Mouse (Mus musculus) liver, embryonic 16.5 days (tissue): Measurements from ENCODE around the gene Olfr288. TPM values are rescaled to one million over a fixed set of nuclear protein-coding genes. Genes with fewer than 3 reads are reported as not detected.

Source experiments
- ATAC-seq: fragments of 200-750 bp; cut with Nextera tagmentation; 2 replicates; pipeline ENCODE4 v1.8.0; 2017; ENCODE audit warnings: low read depth, mild to moderate bottlenecking, moderate number of reproducible peaks, moderate library complexity
- H3K27ac ChIP-seq: fragments of 300-500 bp; sonication (generic); 2 replicates; pipeline ENCODE4 v1.5.1; 2014; ENCODE audit warnings: mild to moderate bottlenecking, low read length
- H3K27me3 ChIP-seq: fragments of 300-500 bp; sonication (generic); 2 replicates; pipeline ENCODE4 v1.6.1; 2014; ENCODE audit warnings: low read depth, low read length, mixed read lengths; ENCODE audit not compliant: control insufficient read depth, insufficient read depth
- H3K36me3 ChIP-seq: fragments of 300-500 bp; sonication (generic); 2 replicates; pipeline ENCODE4 v1.6.1; 2014; ENCODE audit warnings: mild to moderate bottlenecking; ENCODE audit not compliant: control insufficient read depth, insufficient read depth
- H3K4me1 ChIP-seq: fragments of 300-500 bp; sonication (generic); 2 replicates; pipeline ENCODE4 v1.6.1; 2014; ENCODE audit warnings: low read depth, low read length, mixed read lengths; ENCODE audit not compliant: control insufficient read depth
- H3K4me2 ChIP-seq: fragments of 300-500 bp; sonication (generic); 2 replicates; pipeline ENCODE4 v1.6.1; 2014; ENCODE audit warnings: low read depth, low read length, mixed read lengths
- H3K4me3 ChIP-seq: fragments of 300-500 bp; sonication (generic); 2 replicates; pipeline ENCODE4 v1.5.1; 2014; ENCODE audit warnings: low read depth, mild to moderate bottlenecking, low read length
- H3K9ac ChIP-seq: fragments of 300-500 bp; sonication (generic); 2 replicates; pipeline ENCODE4 v1.6.1; 2014; ENCODE audit warnings: low read depth, low read length
- H3K9me3 ChIP-seq: fragments of 300-500 bp; sonication (generic); replicated peaks from 2 replicates; pipeline ENCODE4 v1.6.1; 2016; ENCODE audit warnings: low read length; ENCODE audit not compliant: control insufficient read depth
- WGBS: fragments of 180-500 bp; shearing (Covaris S2); extraction: QIAGEN DNeasy Blood & Tissue Kit; methylation state at CpG from one replicate; pipeline ENCODE4 v1.1.7; 2014; ENCODE audit not compliant: insufficient replicate concordance; 5-methylcytosine and 5-hydroxymethylcytosine counted together
- polyA plus RNA-seq: library from polyadenylated mRNA; unstranded; fragments of >200 nt; fragmentation: Nextera tagmentation; extraction: Ambion mirVana; gene quantifications from 2 replicates; pipeline ENCODE4 v1.2.1, GENCODE M21; 2015

Olfr288 gene
- polyA plus RNA-seq, 1 experiment from 2014 or later, result not detected

- H3K4me2 ChIP-seq, result no peak overlapping the region
- H3K27me3 ChIP-seq, result no peaks in the 10 kb centered on the region
- no peaks in the 10 kb centered on the region for H3K4me1 ChIP-seq
- H3K9ac ChIP-seq, result no peak overlapping the region
- no peaks in the 10 kb centered on the region for H3K9me3 ChIP-seq
- no peak overlapping the region for H3K4me3 ChIP-seq
- H3K36me3 ChIP-seq, result no peaks in the 10 kb centered on the region
- WGBS, result 40% methylated on average over 7 of the region's 7 CpGs
- ATAC-seq, result no peak
- no peak overlapping the region for H3K27ac ChIP-seq
Observed at GRCm38 (mm10) chr15:98209676-98210075, 14.3 kb upstream of the Olfr288 start.

- no peak for ATAC-seq
- Histone ChIP-seq H3K4me2 (no peak overlapping the region), H3K9me3 (no peaks in the 10 kb centered on the region), H3K9ac (no peak overlapping the region), H3K36me3 (no peaks in the 10 kb centered on the region), H3K27me3 (peaks cover 9% of the 10 kb centered on the region), H3K27ac (no peak overlapping the region), H3K4me1 (peaks cover 8% of the 10 kb centered on the region), H3K4me3 (no peak overlapping the region)
- WGBS, result 53% methylated on average over 4 of the region's 4 CpGs
Observed at GRCm38 (mm10) chr15:98184456-98184855, 10.9 kb downstream of the Olfr288 start.

GRCm38 (mm10) chr15:98181856-98182570 is 13.3 kb downstream of the Olfr288 start:
- Histone ChIP-seq H3K4me3 (no peak overlapping the region), H3K4me2 (no peak overlapping the region), H3K9me3 (no peaks in the 10 kb centered on the region), H3K27me3 (peaks cover 9% of the 10 kb centered on the region), H3K36me3 (no peaks in the 10 kb centered on the region), H3K9ac (no peak overlapping the region), H3K4me1 (peaks cover 8% of the 10 kb centered on the region), H3K27ac (no peak overlapping the region)
- WGBS, result 59% methylated on average over 12 of the region's 12 CpGs
- no peak for ATAC-seq

GRCm38 (mm10) chr15:98181132-98181711 is 14.1 kb downstream of the Olfr288 start:
- under 1% methylated on average over 30 of the region's 30 CpGs for WGBS
- H3K9ac ChIP-seq, result no peak overlapping the region
- H3K4me3 ChIP-seq, result peak overlapping the region; percentile 59
- ATAC-seq, result peak; percentile 95
- peaks cover 12% of the 10 kb centered on the region for H3K27me3 ChIP-seq
- peak overlapping the region; percentile 80 for H3K4me2 ChIP-seq
- no peaks in the 10 kb centered on the region for H3K9me3 ChIP-seq
- H3K27ac ChIP-seq, result no peak overlapping the region
- H3K36me3 ChIP-seq, result no peaks in the 10 kb centered on the region
- H3K4me1 ChIP-seq, result peaks cover 8% of the 10 kb centered on the region

GRCm38 (mm10) chr15:98180567-98181131 is 14.7 kb downstream of the Olfr288 start:
- WGBS, result 10% methylated on average over 26 of the region's 26 CpGs
- Histone ChIP-seq H3K36me3 (no peaks in the 10 kb centered on the region), H3K27ac (no peak overlapping the region), H3K9me3 (no peaks in the 10 kb centered on the region), H3K27me3 (peaks cover 12% of the 10 kb centered on the region), H3K4me3 (peak overlapping the region; percentile 59), H3K4me1 (peaks cover 8% of the 10 kb centered on the region), H3K4me2 (peak overlapping the region; percentile 80), H3K9ac (no peak overlapping the region)
- no peak for ATAC-seq

GRCm38 (mm10) chr15:98177320-98177719 is 18.0 kb downstream of the Olfr288 start:
- H3K4me1 ChIP-seq, result peaks cover 8% of the 10 kb centered on the region
- no peaks in the 10 kb centered on the region for H3K9me3 ChIP-seq
- ATAC-seq, result no peak
- H3K9ac ChIP-seq, result no peak overlapping the region
- no peaks in the 10 kb centered on the region for H3K36me3 ChIP-seq
- peaks cover 12% of the 10 kb centered on the region for H3K27me3 ChIP-seq
- H3K27ac ChIP-seq, result no peak overlapping the region
- no peak overlapping the region for H3K4me3 ChIP-seq
- WGBS, result 54% methylated on average over 3 of the region's 3 CpGs
- H3K4me2 ChIP-seq, result no peak overlapping the region

GRCm38 (mm10) chr15:98173821-98174220 is 21.5 kb downstream of the Olfr288 start:
- Histone ChIP-seq H3K27ac (no peak overlapping the region), H3K4me1 (no peaks in the 10 kb centered on the region), H3K4me3 (no peak overlapping the region), H3K9me3 (no peaks in the 10 kb centered on the region), H3K4me2 (no peak overlapping the region), H3K36me3 (no peaks in the 10 kb centered on the region), H3K27me3 (peaks cover 34% of the 10 kb centered on the region), H3K9ac (no peak overlapping the region)
- WGBS, result 34% methylated on average over 8 of the region's 8 CpGs
- ATAC-seq, result no peak

GRCm38 (mm10) chr15:98172113-98172512 is 23.2 kb downstream of the Olfr288 start:
- H3K27me3 ChIP-seq, result peaks cover 51% of the 10 kb centered on the region
- 43% methylated on average over 5 of the region's 5 CpGs for WGBS
- ATAC-seq, result no peak

GRCm38 (mm10) chr15:98170917-98171316 is 24.4 kb downstream of the Olfr288 start:
- no peaks in the 10 kb centered on the region for H3K9me3 ChIP-seq
- H3K27ac ChIP-seq, result no peak overlapping the region
- H3K36me3 ChIP-seq, result no peaks in the 10 kb centered on the region
- H3K4me2 ChIP-seq, result no peak overlapping the region
- no peak overlapping the region for H3K4me3 ChIP-seq
- H3K9ac ChIP-seq, result no peak overlapping the region
- ATAC-seq, result no peak
- H3K27me3 ChIP-seq, result peaks cover 58% of the 10 kb centered on the region
- WGBS, result 41% methylated on average over 9 of the region's 9 CpGs
- H3K4me1 ChIP-seq, result no peaks in the 10 kb centered on the region; the same call in 1 of the 2 replicates

More at GRCm38 (mm10) chr15:98172113-98172512, 23.2 kb downstream of the Olfr288 start:
- Histone ChIP-seq H3K4me2 (no peak overlapping the region), H3K4me3 (no peak overlapping the region), H3K36me3 (no peaks in the 10 kb centered on the region), H3K9me3 (no peaks in the 10 kb centered on the region), H3K9ac (no peak overlapping the region), H3K27ac (no peak overlapping the region), H3K4me1 (no peaks in the 10 kb centered on the region; the same call in 1 of the 2 replicates)
